Mouse (Mus musculus): Measurements from ENCODE around the gene Acadl. TPM values are rescaled to one million over a fixed set of nuclear protein-coding genes. Genes with fewer than 3 reads are reported as not detected.
A peak's percentile ranks its signal among the peaks of the same experiment; 100 is the strongest.

Acadl gene
- total and polyA plus RNA-seq, 3 experiments: 0.12 to 0.32 TPM; not detected in 1

- H3K9ac ChIP-seq (ENCODE audit: control insufficient read depth, low read depth, low read length, poor library complexity, severe bottlenecking): peak overlapping the region; percentile 88
- no peak for DNase-seq (ENCODE audit: low read depth, low spot score)
- H3K27me3 ChIP-seq (ENCODE audit: control insufficient read depth in 1 of 2, insufficient read depth in 2 of 2, low read length in 2 of 2): no peaks in the 10 kb centered on the region
- peaks cover 3 to 7% of the 10 kb centered on the region in 2 experiments for H3K4me1 ChIP-seq (ENCODE audit: control insufficient read depth in 1 of 2, insufficient read depth in 2 of 2, low read length in 2 of 2)
- H3K4me3 ChIP-seq (ENCODE audit: control insufficient read depth in 1 of 2, insufficient read depth in 1 of 2, low read depth in 2 of 2, low read length in 2 of 2): peak overlapping the region; percentile 91 to 97
- no peaks in the 10 kb centered on the region for H3K9me3 ChIP-seq (replicated peaks; ENCODE audit: insufficient read depth, low read length)
- TF ChIP-seq SIN3A (IDR thresholded peaks at IDR 0.05; ENCODE audit: low read length) (peak; percentile 40; the same call in 1 of the 2 replicates), ETS1 (IDR thresholded peaks at IDR 0.05; ENCODE audit: low read depth, low read length) (peak; percentile 45; the same call in 1 of the 2 replicates), MEF2A (IDR thresholded peaks at IDR 0.05; ENCODE audit: extremely low read depth, insufficient replicate concordance, low read depth, low read length, poor library complexity, severe bottlenecking) (peak; percentile 74; the same call in 1 of the 2 replicates), SMC3 (IDR thresholded peaks at IDR 0.05; ENCODE audit: low read depth, low read length) (no peak)
- H3K27ac ChIP-seq (ENCODE audit: control insufficient read depth, low read depth, low read length): no peak overlapping the region; the same call in 1 of the 2 replicates
- H3K79me2 ChIP-seq (ENCODE audit: control insufficient read depth, insufficient read depth, low read length, poor library complexity): peaks cover 5% of the 10 kb centered on the region; the same call in 1 of the 2 replicates
- H3K36me3 ChIP-seq (ENCODE audit: control insufficient read depth in 1 of 2, insufficient read depth in 2 of 2, low read length in 2 of 2): peaks cover 0 to 9% of the 10 kb centered on the region in 2 experiments; a peak in 2 of 4 replicates
Measured at GRCm38 (mm10) chr1:66817865-66818315, 45.2 kb downstream of the Acadl start.

GRCm38 (mm10) chr1:66817453-66817839, 45.6 kb downstream of the Acadl start, which contains the start of gene Kansl1l:
Gene Kansl1l, minus strand, starts transcription at chr1:66817562.
- peaks cover 3 to 7% of the 10 kb centered on the region in 2 experiments for H3K4me1 ChIP-seq (ENCODE audit: control insufficient read depth in 1 of 2, insufficient read depth in 2 of 2, low read length in 2 of 2)
- peak within 1 kb of the TSS; percentile 92 to 97 for H3K4me3 ChIP-seq (ENCODE audit: control insufficient read depth in 1 of 2, insufficient read depth in 1 of 2, low read depth in 2 of 2, low read length in 2 of 2)
- peak; percentile 92 for DNase-seq (ENCODE audit: low read depth, low spot score)
- no peaks in the 10 kb centered on the region for H3K9me3 ChIP-seq (replicated peaks; ENCODE audit: insufficient read depth, low read length)
- H3K36me3 ChIP-seq (ENCODE audit: control insufficient read depth in 1 of 2, insufficient read depth in 2 of 2, low read length in 2 of 2): peaks cover 0 to 9% of the 10 kb centered on the region in 2 experiments; a peak in 2 of 4 replicates
- peaks cover 5% of the 10 kb centered on the region; the same call in 1 of the 2 replicates for H3K79me2 ChIP-seq (ENCODE audit: control insufficient read depth, insufficient read depth, low read length, poor library complexity)
- peak within 1 kb of the TSS; percentile 87 for H3K27ac ChIP-seq (ENCODE audit: control insufficient read depth, low read depth, low read length)
- H3K9ac ChIP-seq (ENCODE audit: control insufficient read depth, low read depth, low read length, poor library complexity, severe bottlenecking): peak within 1 kb of the TSS; percentile 98
- no peaks in the 10 kb centered on the region for H3K27me3 ChIP-seq (ENCODE audit: control insufficient read depth in 1 of 2, insufficient read depth in 2 of 2, low read length in 2 of 2)
- TF ChIP-seq ETS1 (IDR thresholded peaks at IDR 0.05; ENCODE audit: low read depth, low read length) (peak; percentile 13; the same call in 1 of the 2 replicates), MXI1 (IDR thresholded peaks at IDR 0.05; ENCODE audit: low read depth, low read length) (peak; percentile 72), ZKSCAN1 (IDR thresholded peaks at IDR 0.05; ENCODE audit: low read depth, low read length) (no peak), GATA1 (IDR thresholded peaks at IDR 0.05; ENCODE audit: low read depth, low read length) (no peak), TBP (IDR thresholded peaks at IDR 0.05; ENCODE audit: low read depth, low read length) (no peak), USF2 (IDR thresholded peaks at IDR 0.05; ENCODE audit: borderline replicate concordance in 1 of 2, insufficient read depth in 1 of 2, low read depth in 1 of 2, low read length in 2 of 2) (no peak), MYB (IDR thresholded peaks at IDR 0.05; ENCODE audit: low read depth, low read length) (0 out of 2 replicates have a peak, but pooled peaks have one; percentile 32), TAL1 (IDR thresholded peaks at IDR 0.05; ENCODE audit: low read length) (no peak), UBTF (IDR thresholded peaks at IDR 0.05; ENCODE audit: borderline replicate concordance, insufficient read depth, low read depth, low read length) (0 out of 2 replicates have a peak, but pooled peaks have one; percentile 62), ZNF384 (IDR thresholded peaks at IDR 0.05; ENCODE audit: low read depth, low read length) (no peak), ELF1 (IDR thresholded peaks at IDR 0.05; ENCODE audit: low read depth, low read length) (no peak), GABPA (IDR thresholded peaks at IDR 0.05; ENCODE audit: low read depth, low read length) (no peak), ZMIZ1 (IDR thresholded peaks at IDR 0.05; ENCODE audit: low read depth, low read length) (0 out of 2 replicates have a peak, but pooled peaks have one; percentile 75), SIN3A (IDR thresholded peaks at IDR 0.05; ENCODE audit: low read length) (peak; percentile 36), USF1 (IDR thresholded peaks at IDR 0.05; ENCODE audit: low read depth, low read length) (no peak), JUND (IDR thresholded peaks at IDR 0.05; ENCODE audit: low read depth, low read length) (no peak), CHD1 (IDR thresholded peaks at IDR 0.05; ENCODE audit: low read depth, low read length) (no peak), E2F4 (IDR thresholded peaks at IDR 0.05; ENCODE audit: borderline replicate concordance, low read depth, low read length) (no peak), CTCF (IDR thresholded peaks at IDR 0.05 in 2 of 3, conservative IDR thresholded peaks at IDR 0.05 in 1 of 3; ENCODE audit: control insufficient read depth in 1 of 3, insufficient read depth in 1 of 3, low read depth in 2 of 3, low read length in 3 of 3, poor library complexity in 1 of 3, severe bottlenecking in 1 of 3) (no peak), POLR2A (IDR thresholded peaks at IDR 0.05; ENCODE audit: control insufficient read depth in 1 of 2, insufficient read depth in 1 of 2, low read depth in 1 of 2, low read length in 2 of 2, poor library complexity in 1 of 2) (peak; percentile 53 to 86; a peak in 3 of 4 replicates), SMC3 (IDR thresholded peaks at IDR 0.05; ENCODE audit: low read depth, low read length) (no peak), MAZ (IDR thresholded peaks at IDR 0.05; ENCODE audit: low read depth, low read length) (0 out of 2 replicates have a peak, but pooled peaks have one; percentile 5), MAX (IDR thresholded peaks at IDR 0.05; ENCODE audit: low read length) (no peak), POLR2AphosphoS5 (IDR thresholded peaks at IDR 0.05; ENCODE audit: borderline replicate concordance, low read depth, low read length) (no peak), EP300 (IDR thresholded peaks at IDR 0.05; ENCODE audit: low read depth in 1 of 2, low read length in 2 of 2) (peak in 1 of 2 experiments; percentile 22; a peak in 1 of 4 replicates), RCOR1 (IDR thresholded peaks at IDR 0.05; ENCODE audit: low read depth, low read length) (no peak; the same call in 1 of the 2 replicates), TCF12 (IDR thresholded peaks at IDR 0.05; ENCODE audit: low read depth, low read length) (peak; percentile 40; the same call in 1 of the 2 replicates), ZC3H11A (IDR thresholded peaks at IDR 0.05; ENCODE audit: low read depth, low read length) (no peak)
